Mouse (Mus musculus): ENCODE data around the gene Gzmd.
"Not testable (repeated sequence)": the region's sequence is repeated elsewhere in the genome, so short reads cannot be mapped to it uniquely, and the experiment has no call there.

Gzmd gene

DNA sequence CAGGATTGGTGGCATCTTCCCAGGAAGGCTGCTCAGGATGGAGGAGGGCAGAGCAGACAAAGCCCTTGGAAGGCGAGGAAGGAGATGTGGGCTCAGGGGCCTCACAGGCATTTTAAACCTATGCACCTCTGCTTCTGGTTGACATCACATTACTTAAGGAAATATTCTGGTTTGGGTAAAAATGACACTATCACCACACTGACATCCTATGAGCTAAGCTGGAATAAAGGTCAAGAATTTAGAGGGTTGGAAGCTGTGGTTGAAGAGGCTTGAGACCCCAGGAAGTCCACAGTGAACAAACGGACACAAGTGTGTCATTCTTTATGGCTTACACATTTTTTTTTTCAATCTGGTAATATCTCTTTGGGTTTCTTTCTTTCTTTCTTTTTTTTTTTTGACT lies at the start of gene Gzmd:
TSS of gene Gzmd (minus strand) at position 101 of the 400 bp plus-strand sequence.
- not testable (repeated sequence) for DNase-seq (ENCODE audit: extremely low read depth, low read depth, low spot score)

DNA sequence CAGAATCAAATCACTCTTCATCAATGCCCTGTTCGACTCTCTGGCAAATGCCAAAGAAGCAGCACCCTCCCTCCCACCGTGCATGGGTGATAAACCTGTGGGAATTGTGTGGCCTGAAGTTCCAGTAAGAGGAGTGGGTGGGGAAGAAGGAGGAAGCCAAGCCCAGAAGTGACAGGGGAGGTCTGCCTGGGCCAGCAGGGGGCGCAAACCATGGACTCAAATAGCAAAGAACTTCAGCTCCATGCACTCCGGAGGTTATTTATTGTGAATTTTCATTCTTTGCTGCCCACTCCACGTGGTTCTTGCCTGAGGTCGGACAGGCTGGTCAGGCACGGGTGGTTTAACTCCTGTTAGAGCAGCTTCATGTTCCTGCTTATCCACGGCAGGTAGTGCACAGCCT lies 45.2 kb upstream of the Gzmd start:
- DNase-seq (ENCODE audit: extremely low read depth, low read depth, low spot score), result not testable (repeated sequence)

DNA sequence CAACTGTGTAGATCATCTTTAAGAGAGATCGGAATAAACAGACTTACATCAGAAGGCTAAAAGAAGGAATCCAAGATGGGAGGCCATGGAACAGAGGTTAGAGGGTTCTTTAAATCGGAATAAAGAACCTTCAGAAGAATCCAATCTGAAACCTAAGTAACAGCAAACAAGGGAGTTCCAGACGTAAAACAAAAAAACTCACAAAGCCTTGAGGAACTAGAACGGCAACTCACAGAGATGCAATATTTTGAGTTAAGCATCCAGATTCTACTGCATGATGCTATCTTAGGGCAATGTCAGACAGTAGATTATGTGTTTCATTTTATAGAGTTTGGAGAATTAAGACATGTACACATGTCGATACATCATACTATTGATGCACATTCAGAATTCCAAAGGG lies 42.1 kb upstream of the Gzmd start, which contains the start of gene Gzmn:
TSS of gene Gzmn (minus strand) at position 101 of the 400 bp plus-strand sequence.
- no peak for DNase-seq (ENCODE audit: extremely low read depth, low read depth, low spot score)

DNA sequence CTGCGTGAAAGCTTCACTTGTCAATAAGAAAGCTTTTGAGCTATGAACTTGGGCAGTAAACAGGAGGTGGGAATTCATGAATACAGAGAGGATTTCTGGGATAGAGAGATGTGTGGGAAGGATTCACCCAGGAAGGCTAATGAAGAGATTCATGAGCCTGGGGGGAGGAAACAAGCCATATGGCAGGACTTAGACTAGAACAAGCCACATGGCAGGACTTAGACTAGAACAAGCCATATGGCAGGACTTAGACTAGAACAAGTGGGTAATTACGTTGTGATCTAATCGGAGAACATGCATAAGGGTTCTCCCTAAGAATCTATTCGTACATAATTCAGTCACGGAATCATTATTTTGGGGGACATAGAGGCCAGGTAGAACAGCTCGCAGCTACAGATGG lies 41.0 kb upstream of the Gzmd start:
- no peak for DNase-seq (ENCODE audit: extremely low read depth, low read depth, low spot score)

DNA sequence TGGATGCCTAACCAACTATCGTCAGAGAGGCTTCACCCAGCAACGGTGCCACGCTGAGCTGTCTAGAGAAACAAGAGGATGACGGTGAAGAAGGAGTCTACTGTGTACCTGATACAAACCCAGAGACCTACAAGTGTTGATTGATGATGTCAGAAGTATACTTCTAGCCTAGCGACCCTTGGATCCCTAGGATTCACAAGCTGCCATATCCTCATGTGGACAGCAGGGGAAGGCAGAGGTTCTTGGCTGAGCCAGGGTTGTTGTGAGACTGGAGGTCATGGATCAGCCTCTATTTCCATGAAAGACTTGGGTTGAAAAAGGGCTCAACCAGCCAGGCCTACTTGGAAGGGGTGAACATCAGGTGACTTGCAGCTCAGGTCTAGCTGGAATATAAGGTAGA lies 40.3 kb upstream of the Gzmd start:
- no peak for DNase-seq (ENCODE audit: extremely low read depth, low read depth, low spot score)

DNA sequence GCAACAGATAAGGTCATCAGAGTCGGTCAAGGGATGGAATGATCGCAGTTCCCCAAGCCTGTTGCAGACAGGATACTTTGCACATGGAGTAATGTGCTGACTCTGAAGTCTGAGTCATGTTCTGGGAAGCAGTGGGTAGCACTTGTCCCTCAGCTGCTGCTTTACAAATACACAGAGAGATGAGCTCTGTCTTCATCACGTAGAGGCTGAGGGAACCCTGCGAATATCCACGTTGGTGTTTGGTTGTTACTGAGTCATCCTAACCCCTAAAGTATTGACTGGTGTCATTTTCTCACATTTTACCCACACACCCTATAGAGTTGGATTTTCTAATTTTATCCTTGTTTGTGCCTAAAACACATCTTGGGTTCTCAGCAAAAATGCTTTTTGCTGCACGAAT lies 35.6 kb upstream of the Gzmd start:
- no peak for DNase-seq (ENCODE audit: extremely low read depth, low read depth, low spot score)

DNA sequence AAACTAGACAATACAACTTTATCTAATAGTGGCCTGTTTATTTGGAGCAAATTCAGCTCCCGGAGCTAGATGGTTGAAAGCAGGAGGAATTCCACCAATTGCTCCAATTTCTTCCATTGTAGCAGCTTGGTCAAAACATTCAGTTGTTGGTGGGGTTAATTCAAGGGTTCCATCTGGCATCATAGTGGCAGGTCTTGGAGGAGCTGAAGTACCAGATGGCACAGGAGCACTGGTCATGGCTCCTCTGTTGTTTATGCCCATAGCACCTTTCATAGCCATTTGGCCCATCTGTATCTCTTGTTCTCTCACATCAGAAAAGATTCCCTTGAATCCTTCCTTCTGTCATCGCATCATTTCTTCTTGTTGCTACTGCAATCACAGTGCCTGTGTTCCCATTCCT lies 29.7 kb upstream of the Gzmd start:
- no peak for DNase-seq (ENCODE audit: extremely low read depth, low read depth, low spot score)

DNA sequence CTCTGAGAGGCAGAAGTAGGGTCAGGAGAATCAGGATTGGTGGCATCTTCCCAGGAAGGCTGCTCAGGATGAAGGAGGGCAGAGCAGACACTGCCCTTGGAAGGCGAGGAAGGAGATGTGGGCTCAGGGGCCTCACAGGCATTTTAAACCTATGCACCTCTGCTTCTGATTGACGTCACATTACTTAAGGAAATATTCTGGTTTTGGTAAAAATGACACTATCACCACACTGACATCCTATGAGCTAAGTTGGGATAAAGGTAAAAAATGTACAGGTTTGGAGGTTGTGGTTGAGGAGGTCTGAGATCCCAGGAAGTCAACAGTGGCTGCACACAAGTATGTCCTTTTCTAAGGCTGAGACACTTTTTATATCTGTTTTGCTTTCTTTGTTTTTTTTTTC lies 27.1 kb upstream of the Gzmd start, which contains the start of gene Gzmg:
TSS of gene Gzmg (minus strand) at position 101 of the 400 bp plus-strand sequence.
- not testable (repeated sequence) for DNase-seq (ENCODE audit: extremely low read depth, low read depth, low spot score)

DNA sequence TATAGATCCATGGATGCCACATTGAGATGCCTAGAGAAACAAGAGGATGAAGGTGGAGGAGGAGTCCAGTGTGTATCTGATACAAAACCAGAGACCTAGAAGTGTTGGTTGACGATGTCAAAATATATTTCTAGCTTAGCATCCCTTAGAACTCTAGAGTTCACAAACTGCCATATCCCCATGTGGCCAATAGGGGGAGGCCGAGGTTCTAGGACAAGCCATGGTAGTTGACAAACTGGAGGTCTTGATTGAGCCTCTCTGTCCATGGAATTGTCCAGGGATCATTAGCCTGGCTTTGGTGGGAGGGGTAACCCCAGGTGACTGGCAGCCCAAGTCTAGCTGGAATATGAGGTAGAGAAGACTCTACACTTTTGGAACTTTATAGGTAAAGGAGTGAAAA lies 22.9 kb upstream of the Gzmd start:
- DNase-seq (ENCODE audit: extremely low read depth, low read depth, low spot score), result no peak

DNA sequence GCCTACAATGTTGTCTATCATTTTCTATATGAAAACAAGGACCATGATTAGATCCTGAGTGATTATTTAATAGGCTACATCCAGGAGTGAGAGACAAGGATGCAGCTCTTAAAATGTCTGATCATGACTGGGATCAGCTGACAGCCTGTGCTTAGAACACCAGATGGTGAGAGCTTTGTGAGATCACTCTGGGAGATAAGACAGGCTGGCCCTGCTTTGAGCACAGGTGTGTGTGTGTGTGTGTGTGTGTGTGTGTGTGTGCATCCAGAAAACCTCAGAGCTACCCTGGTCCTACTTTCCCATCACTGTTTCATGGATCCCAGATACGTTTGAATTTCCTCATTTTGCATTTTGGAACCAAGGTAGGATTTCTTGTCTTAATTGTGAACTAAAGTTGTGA lies 1.3 kb upstream of the Gzmd start:
- DNase-seq (ENCODE audit: extremely low read depth, low read depth, low spot score), result not testable (repeated sequence)

DNA sequence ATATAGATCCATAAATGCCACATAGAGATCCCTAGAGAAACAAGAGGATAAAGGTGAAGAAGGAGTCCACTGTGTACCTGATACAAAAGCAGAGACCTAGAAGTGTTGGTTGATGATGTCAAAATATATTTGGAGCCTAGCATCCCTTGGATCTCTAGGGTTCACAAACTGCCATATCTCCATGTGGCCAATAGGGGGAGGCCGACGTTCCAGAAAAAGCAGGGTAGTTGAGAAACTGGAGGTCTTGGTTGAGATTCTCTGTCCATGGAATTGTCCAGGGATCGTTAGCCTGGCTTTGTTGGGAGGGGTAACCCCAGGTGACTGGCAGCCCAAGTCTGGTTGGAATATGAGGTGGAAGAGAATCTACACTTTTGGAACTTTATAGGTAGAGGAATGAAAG lies 4.1 kb downstream of the Gzmd start:
- no peak for DNase-seq (ENCODE audit: extremely low read depth, low read depth, low spot score)

DNA sequence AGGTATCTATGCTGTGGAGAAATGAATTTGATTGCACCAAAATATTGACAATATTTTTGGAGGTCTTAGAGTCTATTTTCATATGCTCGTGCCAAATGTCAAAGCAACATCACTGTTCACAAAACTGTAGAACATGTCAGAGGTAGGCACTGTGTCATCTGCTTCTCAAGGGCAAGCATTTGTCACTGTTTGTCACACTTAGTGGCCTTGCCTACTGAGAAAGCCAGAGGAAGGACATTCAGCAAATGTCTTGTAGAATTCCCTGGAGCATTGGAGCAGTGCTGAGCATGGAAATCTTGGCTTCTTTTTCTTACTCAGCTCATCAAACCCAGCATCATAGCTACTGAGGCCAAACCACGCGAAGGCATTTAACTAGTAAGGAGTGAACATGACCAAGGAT lies 8.9 kb downstream of the Gzmd start:
- DNase-seq (ENCODE audit: extremely low read depth, low read depth, low spot score), result no peak

DNA sequence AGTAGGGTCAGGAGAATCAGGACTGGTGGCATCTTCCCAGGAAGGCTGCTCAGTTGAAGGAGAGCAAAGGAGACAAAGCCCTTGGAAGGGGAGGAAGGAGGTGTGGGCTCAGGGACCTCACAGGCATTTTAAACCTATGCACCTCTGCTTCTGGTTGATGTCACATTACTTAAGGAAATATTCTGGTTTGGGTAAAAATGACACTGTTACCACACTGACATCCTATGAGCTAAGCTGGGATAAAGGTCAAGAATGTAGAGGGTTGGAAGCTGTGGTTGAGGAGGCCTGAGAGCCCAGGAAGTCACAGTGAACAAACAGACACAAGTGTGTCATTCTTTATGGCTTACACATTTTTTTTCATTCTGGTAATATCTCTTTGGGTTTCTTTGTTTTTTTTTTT lies 11.9 kb downstream of the Gzmd start, which contains the start of gene Gzme:
TSS of gene Gzme (minus strand) at position 101 of the 400 bp plus-strand sequence.
- DNase-seq (ENCODE audit: extremely low read depth, low read depth, low spot score), result no peak

DNA sequence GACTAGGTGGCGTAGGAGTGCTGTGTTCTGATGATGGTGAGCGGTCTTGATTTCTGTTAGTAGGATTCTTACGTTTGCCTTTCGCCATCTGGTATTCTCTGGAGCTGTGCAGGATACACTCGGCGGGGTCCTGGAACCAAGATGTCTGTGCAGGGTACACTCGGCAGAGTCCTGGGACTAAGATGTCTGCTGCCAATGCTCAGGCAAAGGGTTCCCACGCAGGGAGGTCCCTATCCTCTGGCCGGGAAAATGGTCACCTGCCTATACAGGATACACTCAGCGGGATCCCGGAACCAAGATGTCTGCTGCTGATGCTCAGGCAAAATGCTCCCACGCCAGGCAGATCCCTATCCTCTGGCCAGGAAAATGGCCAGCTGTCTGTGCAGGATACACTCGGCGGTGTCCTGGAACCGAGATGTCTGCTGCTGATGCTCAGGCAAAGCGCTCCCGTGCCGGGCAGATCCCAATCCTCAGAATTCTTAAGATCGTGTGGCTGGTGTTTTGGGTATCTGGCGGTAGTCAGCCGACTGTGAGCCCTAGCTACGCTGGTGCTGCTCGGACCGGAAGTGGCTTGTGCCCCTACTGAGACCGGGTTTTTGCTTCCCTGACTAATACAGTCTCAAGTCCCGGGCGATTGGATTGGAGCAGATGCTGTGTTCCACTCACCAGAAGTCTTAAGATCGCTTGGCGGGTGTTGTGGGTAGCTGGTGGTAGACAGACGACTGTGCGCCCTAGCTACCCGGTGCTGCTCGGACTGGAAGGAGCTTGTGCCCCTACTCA lies 16.7 kb downstream of the Gzmd start:
- DNase-seq (ENCODE audit: extremely low read depth, low read depth, low spot score), result not testable (repeated sequence)

DNA sequence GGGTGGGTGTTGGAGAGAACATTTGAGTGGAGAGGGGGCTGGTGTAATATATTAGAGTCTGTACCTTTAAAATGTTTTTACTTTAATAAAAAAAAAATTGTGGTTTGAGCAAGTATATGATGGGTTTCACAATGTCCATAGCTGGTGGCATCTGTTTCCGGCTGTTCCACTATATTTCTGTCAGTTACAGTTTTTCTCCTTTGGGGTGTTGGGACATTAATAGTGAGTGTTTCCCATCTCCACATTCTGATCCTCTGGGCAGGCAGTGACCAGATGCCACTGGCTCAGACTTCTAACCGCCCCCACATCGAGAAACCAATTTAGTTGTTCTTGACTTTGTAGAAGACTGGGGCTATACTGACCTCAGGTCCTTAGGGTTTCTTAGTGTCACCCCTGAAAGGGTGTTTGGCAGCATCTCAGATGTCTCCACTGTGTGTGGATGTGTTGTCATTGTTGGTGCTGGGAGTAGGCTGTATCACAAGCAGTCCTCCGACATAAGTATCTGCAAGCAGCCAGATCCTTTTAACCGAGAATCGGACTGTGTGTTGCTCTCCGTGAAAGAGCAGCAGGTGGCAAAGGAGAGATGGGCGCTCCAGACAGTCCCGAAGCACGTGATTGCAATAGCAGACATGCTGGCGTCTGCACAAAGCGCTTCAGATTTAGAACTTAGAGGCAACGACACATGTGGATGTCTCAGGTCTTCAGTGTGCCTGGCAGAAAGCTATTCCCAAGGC lies 26.8 kb downstream of the Gzmd start:
- DNase-seq (ENCODE audit: extremely low read depth, low read depth, low spot score), result no peak

DNA sequence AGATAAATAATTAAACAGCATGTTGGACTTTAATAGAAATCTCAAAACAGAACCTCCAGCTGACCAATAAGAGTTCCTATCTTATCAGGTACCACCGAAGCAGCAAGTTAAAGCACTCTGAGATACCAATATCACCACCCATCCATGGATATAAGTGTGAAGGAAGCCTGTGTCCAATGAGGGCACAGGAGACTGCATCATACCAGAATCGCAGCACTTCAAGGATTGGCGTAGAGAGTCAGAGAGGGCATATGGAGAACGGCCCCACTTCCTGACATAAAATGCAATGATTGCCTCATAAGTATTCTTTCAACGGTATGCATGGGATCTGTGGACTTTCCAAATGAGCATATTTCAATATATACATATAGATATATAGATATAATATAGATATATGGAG lies 27.4 kb downstream of the Gzmd start:
- no peak for DNase-seq (ENCODE audit: extremely low read depth, low read depth, low spot score)

DNA sequence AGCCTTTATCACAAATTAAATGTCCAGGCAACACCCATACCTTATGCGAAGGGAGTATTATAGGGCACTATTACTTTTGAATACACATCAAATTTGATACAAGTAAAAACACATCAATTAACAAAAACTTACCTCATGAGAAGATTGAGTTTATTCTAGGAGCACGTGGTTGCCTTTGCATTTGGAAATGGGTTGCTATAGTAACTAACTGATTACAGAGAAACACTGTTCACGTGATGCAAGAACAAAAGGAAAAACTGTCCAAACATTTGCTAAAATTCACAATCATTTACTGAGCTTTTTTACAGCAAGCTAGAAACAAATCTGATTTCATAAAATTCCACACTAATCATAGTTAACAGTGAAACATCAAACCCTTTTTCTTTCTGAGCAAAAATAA lies 29.0 kb downstream of the Gzmd start:
- DNase-seq (ENCODE audit: extremely low read depth, low read depth, low spot score), result no peak

DNA sequence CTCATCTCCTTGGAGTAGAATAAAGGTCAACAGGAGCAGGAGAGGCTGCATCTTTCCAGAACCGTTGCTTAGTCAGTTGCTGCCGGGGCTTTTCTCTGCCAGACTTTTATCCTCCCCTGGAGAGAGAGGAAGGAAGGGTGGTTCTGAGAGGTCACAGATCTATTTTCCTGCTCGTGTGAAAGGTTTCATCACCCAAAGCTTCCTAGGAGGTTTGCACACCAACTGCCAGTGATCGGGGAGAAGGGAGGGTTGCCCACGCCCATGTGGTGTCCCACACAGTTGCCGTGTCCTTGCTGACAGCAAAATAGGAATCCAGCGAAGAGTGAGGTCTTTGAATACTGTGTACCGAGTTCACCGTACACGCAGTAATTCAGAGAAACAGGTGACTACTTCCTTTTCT lies 30.0 kb downstream of the Gzmd start, which contains the start of gene Ctsg:
TSS of gene Ctsg (minus strand) at position 189 of the 400 bp plus-strand sequence.
- DNase-seq (ENCODE audit: extremely low read depth, low read depth, low spot score), result no peak

DNA sequence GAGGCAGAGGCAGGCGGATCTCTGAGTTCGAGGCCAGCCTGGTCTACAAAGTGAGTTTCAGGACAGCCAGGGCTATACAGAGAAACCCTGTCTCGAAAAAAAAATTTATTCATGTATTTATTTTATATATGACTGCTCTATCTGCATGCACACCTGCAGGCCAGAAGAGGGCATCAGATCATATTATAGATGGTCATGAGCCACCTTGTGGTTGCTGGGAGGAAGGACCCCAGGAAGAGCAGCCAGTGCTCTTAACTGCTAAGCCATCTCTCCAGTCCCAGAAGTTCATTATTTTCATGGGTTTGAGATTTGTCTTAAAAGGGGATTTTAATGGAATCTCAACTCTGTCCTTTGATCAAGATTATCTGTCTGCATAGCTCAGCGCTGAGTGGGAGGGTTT lies 33.5 kb downstream of the Gzmd start:
- no peak for DNase-seq (ENCODE audit: extremely low read depth, low read depth, low spot score)

DNA sequence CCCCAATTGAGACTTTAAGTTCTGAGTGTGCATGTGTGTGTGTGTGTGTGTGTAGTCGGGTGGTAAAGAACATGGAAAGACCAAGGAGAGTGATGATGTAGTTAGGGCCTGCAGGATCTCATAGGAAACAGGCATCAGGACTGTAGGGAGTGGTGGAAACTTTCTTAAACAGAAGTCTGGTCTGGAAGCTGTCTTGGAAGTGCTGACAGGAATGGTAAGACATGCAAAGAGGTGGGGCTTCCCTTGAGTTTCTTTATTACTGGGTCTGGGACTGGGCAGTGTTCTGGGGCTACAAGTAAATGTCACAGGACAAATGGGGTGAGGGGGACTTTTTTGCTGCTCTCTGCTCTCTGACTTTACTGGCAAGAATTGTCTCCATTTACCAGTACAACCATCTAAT lies 34.8 kb downstream of the Gzmd start:
- no peak for DNase-seq (ENCODE audit: extremely low read depth, low read depth, low spot score)

DNA sequence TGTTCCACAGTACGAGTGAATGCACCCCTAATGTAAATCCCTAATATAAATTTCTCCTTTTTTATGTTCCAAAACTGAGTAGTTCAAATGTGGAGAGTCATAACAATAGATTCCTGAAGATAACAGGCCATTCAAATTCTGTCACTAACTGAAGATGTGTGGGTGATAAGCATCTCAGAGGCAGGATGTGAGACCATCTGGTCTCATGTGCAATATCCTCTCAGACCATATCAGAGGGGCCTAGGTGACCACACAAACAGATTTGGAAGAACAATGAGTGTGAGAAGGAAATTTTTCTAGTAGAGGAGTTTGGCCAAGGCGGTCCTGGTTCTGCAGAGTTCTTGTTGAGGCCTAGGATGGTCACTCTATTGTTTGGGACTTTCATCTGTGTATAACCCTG lies 39.1 kb downstream of the Gzmd start:
- no peak for DNase-seq (ENCODE audit: extremely low read depth, low read depth, low spot score)

DNA sequence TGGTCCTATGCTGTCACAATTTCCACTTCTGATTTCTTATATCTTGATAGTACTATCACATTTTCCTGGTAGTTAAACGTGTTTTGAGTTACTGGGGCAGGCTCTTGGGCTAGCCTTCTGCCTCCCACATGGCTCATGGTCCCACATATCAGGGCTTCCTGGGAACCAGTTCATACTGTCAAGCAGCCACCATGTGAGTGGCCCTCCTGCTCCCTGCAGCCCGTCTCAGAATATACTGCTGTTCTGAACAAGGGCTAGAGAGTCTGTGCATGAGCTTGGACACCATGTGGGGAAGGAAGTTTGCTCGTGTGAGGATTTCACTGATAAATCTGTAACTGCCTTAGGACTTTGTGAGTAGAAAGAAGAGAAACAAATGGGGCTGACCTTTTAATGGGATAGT lies 45.7 kb downstream of the Gzmd start:
- DNase-seq (ENCODE audit: extremely low read depth, low read depth, low spot score), result no peak

Measured in fat pad, adult 2 months (tissue).